In the genomic region with DNA sequence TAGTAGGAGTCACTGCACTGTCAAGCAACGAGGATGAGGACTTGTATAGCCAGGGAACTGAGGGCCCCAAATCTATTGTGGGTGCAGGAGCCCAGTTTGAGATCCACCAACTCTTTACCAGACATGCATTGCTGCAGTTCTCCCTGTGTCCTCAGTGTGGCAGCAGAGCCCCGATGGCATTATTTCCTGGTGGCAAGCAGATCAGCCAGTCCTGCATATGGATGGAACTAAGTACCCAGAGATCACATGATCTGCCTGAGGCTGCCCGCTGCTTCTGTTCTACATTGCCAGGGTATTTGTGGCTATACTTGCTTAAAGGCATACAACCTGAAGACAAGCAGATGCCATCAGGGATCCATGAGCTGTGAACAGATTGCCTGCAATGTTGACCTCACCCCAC, we compare ENCODE assay signal across 8 mouse cellular contexts. TPM values are rescaled to one million over a fixed set of nuclear protein-coding genes. Genes with fewer than 3 reads are reported as not detected.
A peak's percentile ranks its signal among the peaks of the same experiment; 100 is the strongest.
DNase-seq lines count a peak whose midpoint lies in the region; TF ChIP-seq lines count a peak whose summit lies in the region.
"Had no signal": no experiment of that assay in that cellular context is flagged by ENCODE, and none has a peak within 500 bp of the region (broad histone marks: within the 10 kb centered on the region; RNA-seq: fewer than 3 reads in every experiment).

No protein-coding gene starts in this region.

- TF ChIP-seq EP300 in CH12.LX (IDR thresholded peaks at IDR 0.05; ENCODE audit: low read length) = no peak

- TF ChIP-seq POLR2A in CH12.LX (IDR thresholded peaks at IDR 0.05; ENCODE audit: low read depth, low read length) = no peak

- H3K9me3 ChIP-seq in CH12.LX (replicated peaks; ENCODE audit: low read length) = no peaks in the 10 kb centered on the region
- H3K9me3 ChIP-seq: limb, embryonic 12.5 days had no signal

- no peak overlapping the region for H3K9ac ChIP-seq in CH12.LX (ENCODE audit: insufficient read depth, low read depth)
- H3K9ac ChIP-seq: limb, embryonic 12.5 days had no signal

- no peak overlapping the region for H3K4me2 ChIP-seq in CH12.LX (ENCODE audit: insufficient read depth, low read depth, poor library complexity, severe bottlenecking)
- H3K4me2 ChIP-seq: limb, embryonic 12.5 days had no signal

- in situ Hi-C loops in CH12.LX (cut with MboI; ENCODE audit: low pct_ligation_motif_present, low pct_unique_long_range_greater_than_20kb, low sequenced_read_pairs) = no loop called here

- peaks cover 0 to 10% of the 10 kb centered on the region in 2 experiments; a peak in 2 of 4 replicates for H3K4me1 ChIP-seq in CH12.LX (ENCODE audit: control insufficient read depth in 1 of 2, insufficient read depth in 2 of 2)
- H3K4me1 ChIP-seq: limb, embryonic 12.5 days had no signal

- H3K4me3 ChIP-seq in CH12.LX (replicated peaks in 1 of 3; ENCODE audit: low read depth in 2 of 3, low read length in 2 of 3, poor library complexity in 1 of 3) = no peak overlapping the region
- H3K4me3 ChIP-seq: limb, embryonic 12.5 days had no signal

- H3K36me3 ChIP-seq in CH12.LX (replicated peaks in 1 of 2; ENCODE audit: control insufficient read depth in 1 of 2, insufficient read depth in 1 of 2, low read length in 1 of 2) = peaks cover 24 to 57% of the 10 kb centered on the region in 2 experiments

- H3K27me3 ChIP-seq in CH12.LX (replicated peaks) = no peaks in the 10 kb centered on the region
- H3K27me3 ChIP-seq: limb, embryonic 12.5 days had no signal

- peak; percentile 86 to 100 for TF ChIP-seq CTCF in CH12.LX (conservative IDR thresholded peaks at IDR 0.05 in 1 of 2, IDR thresholded peaks at IDR 0.05 in 1 of 2; ENCODE audit: low read depth in 2 of 2, low read length in 2 of 2)

- H3K27ac ChIP-seq in CH12.LX (ENCODE audit: insufficient read depth, low read depth) = no peak overlapping the region
- H3K27ac ChIP-seq: limb, embryonic 12.5 days had no signal

- TF ChIP-seq RAD21 in CH12.LX (IDR thresholded peaks at IDR 0.05; ENCODE audit: low read depth, low read length) = peak; percentile 72

- H3K79me2 ChIP-seq in CH12.LX (replicated peaks; ENCODE audit: control insufficient read depth, extremely low read depth, insufficient read depth, poor library complexity, severe bottlenecking) = 0 out of 2 replicates have a peak, but pooled peaks cover 3% of the 10 kb centered on the region

- DNase-seq in CH12.LX (ENCODE audit: extremely low read depth) = peak; percentile 72
- peak; percentile 44 to 85 for DNase-seq in adrenal gland, adult (ENCODE audit: inconsistent age in 2 of 2, low spot score in 1 of 2)
- peak; percentile 82 for DNase-seq in embryo, embryonic 10.5 days (ENCODE audit: low spot score)
- DNase-seq in heart, adult 9 months (ENCODE audit: low spot score in 2 of 2) = peak; percentile 33 to 59
- peak; percentile 40 to 82 for DNase-seq in layer of hippocampus, adult 18-20 months (ENCODE audit: low spot score in 2 of 2)
- peak; percentile 65 for DNase-seq in lung, postnatal 25 days (ENCODE audit: low spot score)
- DNase-seq in right cerebral cortex, postnatal 36 days (ENCODE audit: low spot score in 2 of 2) = peak; percentile 38 to 58

- dilution Hi-C loops in CH12.LX (cut with MboI; ENCODE audit: extremely low pct_ligation_motif_present, extremely low pct_unique_long_range_greater_than_20kb, low sequenced_read_pairs) = no loop called here

TF ChIP-seq in CH12.LX, 34 proteins besides CTCF, POLR2A, EP300 and RAD21:
- TF ChIP-seq USF1 (IDR thresholded peaks at IDR 0.05; ENCODE audit: low read depth, low read length) (peak; percentile 53; the same call in 1 of the 2 replicates), SMC3 (IDR thresholded peaks at IDR 0.05; ENCODE audit: low read depth, low read length) (peak; percentile 55), ELF1 (IDR thresholded peaks at IDR 0.05; ENCODE audit: low read depth, low read length) (peak; percentile 66; the same call in 1 of the 2 replicates), CHD2 (IDR thresholded peaks at IDR 0.05; ENCODE audit: low read length) (no peak)

RNA-seq across cellular contexts. Expression of a gene that starts 23.2 kb away (rescaled TPM):
- 40.5 and 55.0 TPM in 2 replicates for total RNA-seq in CH12.LX (2012; rRNA removed)
- total RNA-seq in CH12.LX (2014; rRNA removed) = 37.2 and 42.7 TPM in 2 replicates
- polyA plus RNA-seq in CH12.LX (2012; ENCODE audit: insufficient read length, low read depth) = 33.8 and 39.6 TPM in 2 replicates
- total RNA-seq in layer of hippocampus, adult 18-20 months (2021) = 10 to 100 TPM; 62.2 to 63.2 TPM
